Mouse (Mus musculus): Measurements from ENCODE around the gene Acat3.
A peak's percentile ranks its signal among the peaks of the same experiment; 100 is the strongest.
"Not testable (repeated sequence)": the region's sequence is repeated elsewhere in the genome, so short reads cannot be mapped to it uniquely, and the experiment has no call there.

Acat3 gene

DNA sequence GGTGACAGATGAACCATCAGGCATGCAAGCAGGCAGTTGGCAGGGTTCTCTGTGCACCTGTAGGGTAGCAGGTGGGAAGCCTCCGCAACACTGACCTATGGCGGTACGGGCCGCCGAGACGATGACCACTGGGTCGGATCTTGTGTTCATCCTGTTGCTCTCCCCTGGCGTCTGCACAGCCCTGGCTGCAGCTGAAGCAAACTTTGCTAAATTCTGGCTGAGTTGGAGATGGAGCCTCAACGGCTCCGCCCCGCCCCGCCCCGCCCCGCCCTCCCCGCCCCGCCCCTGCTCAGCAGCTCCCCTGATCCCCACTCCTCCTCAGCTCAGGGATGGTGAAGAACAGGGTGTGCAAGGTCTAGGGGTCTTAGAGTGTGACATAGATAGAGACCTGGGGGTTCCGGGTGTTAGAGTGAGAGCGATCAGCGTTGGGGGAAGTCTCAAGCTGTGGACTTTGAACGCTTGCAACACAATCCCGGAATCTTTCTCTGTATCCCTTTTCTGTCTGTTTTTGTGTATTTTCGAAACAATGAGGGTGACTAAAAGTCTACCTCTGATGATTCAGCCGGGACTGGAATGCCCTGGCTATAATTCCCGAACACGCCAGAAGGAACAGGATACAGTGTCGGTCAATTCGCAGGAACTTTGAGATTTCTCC is at the start of gene Acat3:
Acat3 (minus strand) TSS at position 450 of the 655 bp plus-strand sequence.
- DNase-seq, result no peak

DNA sequence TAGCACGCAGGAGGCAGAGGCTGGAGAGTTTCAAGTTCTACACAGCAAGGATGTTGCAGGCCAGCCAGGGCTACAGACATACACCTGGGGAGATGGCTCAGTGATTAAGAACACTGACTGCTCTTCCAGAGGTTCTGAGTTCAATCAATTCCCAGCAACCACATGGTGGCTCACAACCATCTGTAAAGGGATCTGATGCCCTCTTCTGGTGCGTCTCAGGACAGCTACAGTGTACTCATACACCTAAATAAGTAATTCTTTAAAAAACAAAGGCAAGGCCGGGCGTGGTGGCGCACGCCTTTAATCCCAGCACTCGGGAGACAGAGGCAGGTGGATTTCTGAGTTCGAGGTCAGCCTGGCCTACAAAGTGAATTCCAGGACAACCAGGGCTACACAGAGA is 47.7 kb upstream of the Acat3 start:
- not testable (repeated sequence) for DNase-seq

DNA sequence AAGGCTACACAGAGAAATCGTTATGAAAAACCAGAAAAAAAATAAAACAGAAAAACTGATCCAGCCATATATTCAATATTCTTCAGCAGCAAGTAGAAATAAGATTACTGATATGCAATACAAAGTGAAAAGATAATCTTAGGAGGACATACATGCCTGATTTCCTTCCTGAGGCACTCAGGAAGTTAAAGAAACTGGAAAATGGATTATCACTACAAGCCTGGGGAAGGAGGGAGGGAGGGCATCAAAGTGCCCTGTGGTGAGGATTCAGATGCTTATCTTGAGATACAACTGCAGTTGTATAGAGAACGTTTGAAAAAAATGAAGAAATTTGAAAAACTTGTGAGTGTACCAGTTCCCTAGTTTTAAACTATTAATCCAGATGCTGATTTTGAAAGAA is 43.6 kb upstream of the Acat3 start:
- DNase-seq, result no peak

DNA sequence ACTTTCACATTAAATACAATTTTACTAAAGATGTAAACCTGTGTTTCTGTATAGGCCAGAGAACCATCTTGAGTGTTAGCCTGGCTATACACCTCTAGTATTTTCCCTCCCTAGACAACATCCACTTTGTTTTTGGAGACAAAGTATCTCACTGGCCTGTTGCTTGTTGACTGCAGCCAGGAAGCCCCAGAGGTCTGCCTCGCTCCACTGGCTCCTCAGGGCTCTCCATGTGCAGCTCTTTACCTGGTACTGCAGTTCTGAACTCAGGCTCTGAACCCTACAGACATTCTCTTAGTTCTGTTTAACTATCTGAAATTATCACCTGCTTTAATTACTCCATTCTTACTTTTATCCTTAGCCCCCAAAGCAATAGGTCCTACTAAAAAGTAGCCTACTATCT is 38.1 kb upstream of the Acat3 start:
- no peak for DNase-seq

DNA sequence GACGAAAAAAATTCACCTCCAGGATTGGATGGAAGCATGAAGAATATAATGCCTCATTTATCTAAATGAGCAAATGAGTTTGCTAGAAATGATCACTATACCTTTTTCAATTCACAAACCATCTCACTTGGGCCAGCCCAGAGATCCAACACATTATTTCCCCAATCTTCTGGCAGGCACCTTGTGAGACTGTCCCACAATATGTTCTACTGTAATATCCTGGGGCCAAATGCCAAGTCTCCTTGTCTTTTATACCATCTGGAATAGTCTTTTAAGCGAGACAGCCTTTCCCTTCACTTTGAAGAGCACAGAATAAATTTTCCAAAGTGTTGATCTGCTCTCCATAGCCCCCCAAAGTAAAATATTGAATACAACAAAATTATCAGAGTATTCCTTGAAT is 33.5 kb upstream of the Acat3 start:
- DNase-seq, result no peak

DNA sequence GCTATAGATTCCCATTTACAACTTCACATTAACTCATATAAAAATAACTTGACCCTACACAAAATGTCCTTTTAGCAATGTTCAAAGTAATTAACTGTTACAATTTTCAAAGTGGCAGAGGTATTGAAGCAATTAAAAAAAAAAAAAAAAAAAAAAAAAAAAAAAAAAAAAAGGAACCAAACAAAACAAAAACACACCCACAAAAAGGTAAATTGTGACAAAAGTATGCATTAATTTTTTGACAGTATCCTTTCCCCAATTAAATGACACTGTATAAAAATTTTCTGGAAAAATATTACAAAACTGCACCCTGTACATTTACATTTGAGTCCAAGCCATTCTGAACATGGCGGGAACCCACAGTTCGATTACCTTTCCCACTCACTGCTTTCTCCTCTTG is 26.8 kb upstream of the Acat3 start:
- no peak for DNase-seq

DNA sequence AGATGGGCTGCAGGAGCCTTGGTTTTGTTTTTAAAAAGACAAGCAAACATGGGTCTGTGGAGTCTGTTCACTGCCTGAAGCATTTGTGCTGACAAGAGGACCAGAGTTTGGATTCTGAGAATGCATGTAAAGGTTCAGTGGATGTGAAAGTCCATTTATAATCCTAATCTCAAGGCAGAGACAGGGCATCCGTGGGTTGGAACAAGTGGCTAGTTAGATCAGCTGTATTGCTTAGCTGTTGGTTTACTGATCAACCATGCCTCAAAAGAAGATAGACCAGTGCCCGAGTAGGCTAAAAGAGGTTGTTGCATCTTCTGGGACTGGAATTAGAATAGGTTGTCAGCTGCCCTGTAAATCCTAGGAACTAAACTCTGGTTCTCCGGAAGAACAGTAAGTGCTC is 23.1 kb upstream of the Acat3 start:
- DNase-seq, result no peak

DNA sequence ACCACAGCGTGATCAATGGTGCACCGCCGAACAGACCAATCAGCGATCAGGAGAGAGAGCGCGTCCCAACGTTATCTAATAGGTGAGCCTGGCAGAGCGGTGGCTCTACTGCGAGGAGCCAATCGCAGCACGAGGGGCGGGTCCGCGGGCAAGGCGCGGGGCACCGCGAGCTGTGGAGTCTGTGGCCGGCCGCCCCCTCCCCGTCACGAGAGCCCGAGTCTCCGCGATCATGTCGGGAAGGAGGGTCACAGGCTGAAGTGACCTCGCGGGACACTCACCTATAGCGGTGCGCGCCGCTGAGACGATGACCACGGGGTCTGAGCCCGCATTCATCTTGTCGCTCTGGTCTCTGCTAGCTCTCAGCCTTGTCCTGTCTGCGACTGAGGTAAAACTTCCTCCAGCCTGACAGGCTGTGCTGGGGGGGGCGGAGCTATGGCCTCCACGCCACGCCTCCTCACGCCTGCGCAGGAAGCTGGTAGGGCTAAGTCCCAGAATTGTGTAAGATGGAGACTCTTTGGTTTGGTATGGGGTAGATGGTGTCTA is 20.0 kb upstream of the Acat3 start, which contains the start of gene Acat2:
Acat2 (minus strand) TSS at position 417 of the 543 bp plus-strand sequence.
- DNase-seq, result peak; percentile 96

DNA sequence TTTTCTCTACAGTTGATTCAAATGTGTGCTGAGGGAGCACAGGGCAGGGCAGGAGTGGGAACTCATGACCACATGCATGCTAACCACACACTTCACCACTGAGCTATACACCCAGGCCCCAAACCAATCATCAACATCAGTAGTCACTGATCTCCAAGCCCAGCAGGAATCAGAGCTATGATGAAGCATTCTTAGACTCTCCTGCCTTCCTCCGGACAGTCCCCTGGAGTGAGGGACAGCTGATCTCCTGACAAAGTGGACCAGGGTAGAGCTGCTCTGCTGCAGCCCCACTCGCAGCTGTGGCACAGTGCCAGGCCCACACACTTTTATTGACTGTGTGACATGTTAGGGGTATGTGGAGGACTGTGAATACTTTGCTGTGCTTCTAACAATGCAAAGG is 19.0 kb upstream of the Acat3 start:
- DNase-seq, result not testable (repeated sequence)

DNA sequence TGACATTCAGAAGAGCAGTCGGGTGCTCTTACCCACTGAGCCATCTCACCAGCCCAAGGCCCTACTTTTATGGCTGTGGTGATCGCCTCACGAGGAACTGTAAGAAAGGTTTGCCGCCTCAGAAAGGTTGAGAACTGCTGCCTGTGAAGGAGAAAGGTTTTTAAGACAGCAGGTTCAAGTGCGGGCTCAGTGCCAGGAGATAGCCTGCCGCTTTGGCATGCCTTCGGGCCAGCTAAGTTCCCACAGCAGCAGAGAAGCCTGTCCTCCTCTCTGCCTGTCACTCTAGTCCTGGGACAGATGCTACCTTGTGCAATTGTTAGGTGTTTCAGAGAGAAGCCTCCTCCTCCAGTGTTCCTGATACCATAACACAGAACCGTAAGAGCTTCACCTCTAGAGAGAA is 16.3 kb upstream of the Acat3 start:
- DNase-seq, result no peak

DNA sequence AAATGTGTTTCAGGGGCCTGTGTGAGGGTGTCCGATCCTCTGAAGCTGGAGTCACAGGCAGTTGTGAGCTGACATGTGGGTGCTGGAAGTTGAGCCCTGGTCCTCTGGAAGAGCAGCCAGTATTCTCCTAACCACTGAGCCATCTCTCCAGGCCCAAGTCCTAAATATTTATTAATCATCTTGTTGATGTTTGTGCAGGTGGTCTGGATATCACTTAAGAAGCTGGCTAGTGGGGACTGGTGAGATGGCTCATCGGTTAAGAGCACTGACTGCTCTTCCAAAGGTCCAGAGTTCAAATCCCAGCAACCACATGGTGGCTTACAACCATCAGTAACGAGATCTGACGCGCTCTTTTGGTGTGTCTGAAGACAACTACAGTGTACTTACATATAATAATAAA is 9.3 kb upstream of the Acat3 start:
- DNase-seq, result no peak

DNA sequence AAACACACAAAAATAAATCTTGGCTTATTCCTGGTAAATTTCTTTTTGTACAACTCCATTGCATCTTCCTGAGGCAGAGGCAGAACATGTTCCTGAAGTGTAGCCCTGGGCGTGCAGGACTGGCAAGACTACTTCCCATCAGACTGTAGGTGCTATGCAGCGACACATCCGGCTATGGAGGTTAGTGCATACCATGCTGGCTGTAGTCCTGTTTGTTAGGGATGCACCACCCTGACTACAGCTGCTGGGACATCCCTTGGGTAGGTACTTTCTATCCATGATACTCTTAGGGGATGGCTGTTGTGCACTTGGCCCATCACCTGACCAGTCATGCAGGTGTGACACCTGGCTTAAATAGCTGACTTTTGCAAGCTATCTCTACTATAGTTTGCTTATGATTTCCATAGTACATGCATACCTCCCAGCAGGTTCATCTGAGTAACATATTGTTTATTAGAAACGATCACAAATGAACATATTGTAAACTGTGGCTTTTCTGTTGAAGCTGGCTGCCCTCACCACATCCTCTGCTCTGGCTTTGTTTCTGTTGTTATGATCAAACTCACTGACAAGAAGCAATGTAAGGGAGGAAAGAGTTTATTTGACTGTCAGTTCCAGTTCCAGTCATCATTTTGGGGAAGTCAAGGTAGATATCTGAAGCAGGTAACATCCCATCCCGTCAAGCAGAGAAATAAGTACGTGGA is 2.2 kb upstream of the Acat3 start:
- no peak for DNase-seq

DNA sequence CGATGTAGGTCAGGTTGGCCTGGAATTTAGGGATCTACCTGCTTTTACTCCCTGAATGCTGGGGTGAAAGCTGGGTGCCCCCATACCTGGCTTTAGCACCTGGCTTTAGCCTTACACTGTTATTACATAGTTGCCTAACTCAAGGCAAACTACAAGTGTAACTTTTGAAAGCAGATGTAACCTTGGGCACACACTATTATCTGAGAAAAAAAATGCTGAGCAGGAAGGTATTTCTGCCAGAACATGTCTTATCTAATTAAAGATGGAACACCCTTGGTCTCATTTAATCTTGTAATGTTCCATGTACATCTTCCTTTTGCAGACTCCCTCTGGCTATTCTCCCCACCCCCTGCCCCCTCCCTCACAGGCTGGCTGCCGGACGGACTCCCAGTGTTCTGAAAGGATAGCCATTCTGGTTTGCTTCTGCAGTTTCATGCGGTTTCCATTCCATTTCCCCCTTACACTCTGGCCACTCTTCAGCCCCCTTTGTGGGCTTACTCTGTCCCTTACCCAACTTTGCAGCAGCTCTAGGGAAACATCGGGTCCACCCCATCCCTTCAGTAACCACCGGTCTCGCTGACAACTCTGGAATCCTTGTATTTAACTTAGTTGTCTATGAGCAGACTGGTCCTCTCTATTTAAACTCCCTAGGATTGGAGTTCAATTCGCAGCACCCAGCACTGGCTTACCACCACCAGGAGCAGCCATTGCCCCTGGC is 1.3 kb upstream of the Acat3 start:
- no peak for DNase-seq

DNA sequence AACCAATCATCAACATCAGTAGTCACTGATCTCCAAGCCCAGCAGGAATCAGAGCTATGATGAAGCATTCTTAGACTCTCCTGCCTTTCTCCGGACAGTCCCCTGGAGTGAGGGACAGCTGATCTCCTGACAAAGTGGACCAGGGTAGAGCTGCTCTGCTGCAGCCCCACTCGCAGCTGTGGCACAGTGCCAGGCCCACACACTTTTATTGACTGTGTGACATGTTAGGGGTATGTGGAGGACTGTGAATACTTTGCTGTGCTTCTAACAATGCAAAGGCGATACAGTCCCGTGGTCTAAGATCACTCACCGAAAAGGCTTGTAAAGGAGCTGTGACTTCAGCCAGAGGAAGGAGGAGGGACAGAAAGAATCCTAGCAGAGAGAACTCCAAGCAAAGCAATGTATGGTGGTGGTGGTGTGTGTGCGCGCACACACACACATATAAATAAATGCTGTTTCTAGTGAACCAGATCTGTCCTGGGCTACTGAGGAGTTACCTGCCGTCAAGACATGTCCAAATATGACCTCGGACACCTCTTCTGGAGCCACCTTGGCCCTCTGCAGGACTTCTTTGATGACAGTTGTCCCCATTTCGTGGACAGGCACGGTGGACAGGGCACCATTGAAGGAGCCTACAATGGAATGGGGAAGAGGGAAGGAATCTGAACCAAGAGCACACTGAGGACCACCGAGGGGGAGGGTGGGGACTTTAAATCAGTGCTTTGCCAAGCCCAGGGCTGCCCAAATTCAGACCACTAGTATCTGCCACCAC is 837 bp downstream of the Acat3 start:
- DNase-seq, result not testable (repeated sequence)

DNA sequence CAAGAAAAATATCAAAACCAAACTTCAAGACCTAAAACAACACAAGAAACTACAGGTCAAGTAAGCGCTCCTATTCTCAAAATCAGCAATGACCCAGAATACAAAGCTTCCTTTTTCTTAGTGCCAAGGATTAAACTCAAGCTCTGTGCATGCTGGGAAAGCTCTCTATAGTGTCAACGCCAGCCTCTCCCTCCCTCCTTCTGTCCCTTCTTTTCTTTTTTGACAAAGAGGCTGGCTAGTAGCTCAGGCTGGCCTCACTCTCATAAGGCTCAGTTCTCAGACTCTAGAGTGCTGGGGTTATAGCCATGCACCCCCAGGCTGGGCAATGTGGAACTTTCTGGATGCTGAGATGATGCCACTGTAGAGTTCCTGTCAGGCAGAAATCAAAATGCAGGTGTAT is 2.3 kb downstream of the Acat3 start:
- DNase-seq, result no peak

DNA sequence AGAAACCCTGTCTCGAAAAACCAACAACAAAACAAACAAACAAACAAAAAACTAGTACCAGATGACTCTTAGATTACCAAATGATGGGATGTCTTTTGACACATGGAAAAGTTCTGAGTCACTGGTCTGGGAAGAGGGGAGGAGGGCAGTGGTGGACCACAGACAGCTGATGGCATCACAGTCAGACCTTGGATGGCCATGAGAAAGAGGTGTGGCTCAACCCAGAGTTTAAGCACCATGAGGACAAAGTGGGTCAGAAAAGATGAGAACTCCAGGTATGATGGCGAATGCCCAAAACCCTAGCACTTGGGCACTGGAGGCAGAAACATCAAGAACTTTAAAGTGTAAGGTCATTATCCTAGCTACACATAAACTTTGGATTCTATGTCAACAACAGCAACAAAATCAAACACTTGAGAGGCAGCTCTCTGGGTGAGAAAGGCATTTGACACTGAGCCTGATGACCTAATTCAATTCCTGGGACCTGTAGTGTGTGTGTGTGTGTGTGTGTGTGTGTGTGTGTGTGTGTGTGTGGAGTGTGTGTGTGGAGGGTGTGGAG is 2.9 kb downstream of the Acat3 start:
- DNase-seq, result no peak

DNA sequence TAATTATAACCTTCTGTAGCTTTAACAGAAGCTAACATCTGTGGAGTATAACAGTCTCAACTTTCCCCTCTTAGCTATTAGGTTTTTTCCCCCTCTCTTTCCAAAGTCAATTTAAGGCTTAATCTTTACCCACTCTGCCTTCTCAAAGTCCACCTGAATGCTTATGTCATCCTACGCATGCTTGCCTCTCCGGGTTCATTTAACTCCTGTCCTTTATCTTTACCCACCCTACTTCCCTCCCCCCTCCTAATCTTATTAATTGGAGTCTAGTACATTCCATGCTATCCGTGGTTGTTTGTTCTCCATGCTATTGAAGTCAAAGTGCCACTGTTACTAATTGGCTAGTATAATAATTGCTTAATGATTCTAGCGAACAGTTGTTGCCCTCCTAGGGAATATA is 4.7 kb downstream of the Acat3 start:
- DNase-seq, result no peak

DNA sequence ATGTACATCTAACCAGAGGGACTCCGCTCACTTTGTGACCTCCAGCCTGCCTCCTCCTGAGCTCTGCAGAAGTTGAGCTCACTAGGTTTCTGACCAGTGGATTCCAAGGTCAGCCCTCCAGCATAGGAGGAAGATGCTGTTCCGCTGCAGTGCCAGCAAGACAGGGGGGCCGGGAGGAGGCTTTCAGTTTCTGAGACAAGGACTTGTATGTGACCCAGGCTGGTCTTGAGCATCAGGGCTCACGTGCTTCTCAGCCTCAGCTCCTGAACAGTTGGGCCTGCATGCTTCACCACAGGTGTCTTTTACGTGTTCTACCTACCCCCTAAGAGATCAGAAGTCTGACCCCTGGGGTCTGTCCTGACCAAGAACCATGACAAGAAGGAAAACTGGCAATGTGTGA is 8.8 kb downstream of the Acat3 start:
- not testable (repeated sequence) for DNase-seq

DNA sequence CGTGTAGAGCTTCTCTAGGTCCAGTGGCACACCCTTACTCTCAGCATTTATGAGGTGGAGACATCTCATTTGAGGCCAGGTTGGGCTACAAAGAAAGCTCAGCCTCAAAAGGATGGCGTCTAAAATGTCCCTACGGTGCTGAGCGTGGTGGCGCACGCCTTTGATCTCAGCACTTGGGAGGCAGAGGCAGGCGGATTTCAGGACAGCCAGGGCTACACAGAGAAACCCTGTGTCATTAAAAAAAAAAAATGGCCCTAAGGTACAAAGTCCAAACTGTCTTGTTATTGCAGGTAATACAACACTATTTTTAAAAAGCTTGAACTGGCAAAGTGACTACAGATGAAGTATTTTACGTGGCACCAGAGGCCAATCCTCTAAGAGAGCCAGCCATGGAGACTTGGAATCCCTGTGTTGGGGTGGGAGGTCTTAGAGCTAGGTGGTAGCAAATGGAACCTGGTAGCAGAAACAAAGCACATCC is 14.7 kb downstream of the Acat3 start:
- no peak for DNase-seq

DNA sequence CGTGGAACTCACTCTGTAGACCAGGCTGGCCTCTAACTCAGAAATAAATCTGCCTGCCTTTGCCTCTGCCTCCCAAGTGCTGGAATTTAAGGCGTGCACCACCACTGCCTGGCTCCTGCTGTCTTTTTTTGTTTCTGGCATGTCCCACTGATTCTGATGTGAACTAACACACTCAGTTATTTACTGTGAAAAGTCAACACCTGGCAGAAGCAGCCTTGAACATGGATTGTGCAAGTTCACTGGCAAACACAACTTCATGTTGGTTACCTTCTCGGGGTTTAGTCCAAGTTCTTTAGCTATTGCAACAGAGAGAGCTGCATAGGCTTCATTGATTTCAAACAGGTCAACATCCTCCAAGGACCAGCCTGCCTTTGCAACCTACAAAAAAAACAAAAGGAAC is 15.4 kb downstream of the Acat3 start:
- no peak for DNase-seq

DNA sequence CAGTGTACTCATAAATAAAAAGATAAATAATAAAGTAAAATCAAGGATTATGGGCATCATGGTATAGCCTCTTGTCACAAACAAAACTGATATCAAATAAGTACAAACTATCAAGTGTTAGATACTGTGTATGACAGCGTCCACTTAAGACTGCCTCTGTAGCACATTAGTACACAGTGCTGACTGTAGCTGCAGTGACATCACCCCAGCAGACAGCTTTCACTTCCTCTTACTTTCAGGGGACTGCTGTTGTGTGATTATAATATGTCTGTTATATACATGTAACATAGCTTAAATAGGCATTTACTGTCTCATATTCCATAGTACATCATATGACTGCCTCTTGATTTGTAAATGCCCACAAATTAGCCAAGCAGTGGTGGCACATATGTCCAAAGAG is 19.3 kb downstream of the Acat3 start:
- DNase-seq, result no peak

DNA sequence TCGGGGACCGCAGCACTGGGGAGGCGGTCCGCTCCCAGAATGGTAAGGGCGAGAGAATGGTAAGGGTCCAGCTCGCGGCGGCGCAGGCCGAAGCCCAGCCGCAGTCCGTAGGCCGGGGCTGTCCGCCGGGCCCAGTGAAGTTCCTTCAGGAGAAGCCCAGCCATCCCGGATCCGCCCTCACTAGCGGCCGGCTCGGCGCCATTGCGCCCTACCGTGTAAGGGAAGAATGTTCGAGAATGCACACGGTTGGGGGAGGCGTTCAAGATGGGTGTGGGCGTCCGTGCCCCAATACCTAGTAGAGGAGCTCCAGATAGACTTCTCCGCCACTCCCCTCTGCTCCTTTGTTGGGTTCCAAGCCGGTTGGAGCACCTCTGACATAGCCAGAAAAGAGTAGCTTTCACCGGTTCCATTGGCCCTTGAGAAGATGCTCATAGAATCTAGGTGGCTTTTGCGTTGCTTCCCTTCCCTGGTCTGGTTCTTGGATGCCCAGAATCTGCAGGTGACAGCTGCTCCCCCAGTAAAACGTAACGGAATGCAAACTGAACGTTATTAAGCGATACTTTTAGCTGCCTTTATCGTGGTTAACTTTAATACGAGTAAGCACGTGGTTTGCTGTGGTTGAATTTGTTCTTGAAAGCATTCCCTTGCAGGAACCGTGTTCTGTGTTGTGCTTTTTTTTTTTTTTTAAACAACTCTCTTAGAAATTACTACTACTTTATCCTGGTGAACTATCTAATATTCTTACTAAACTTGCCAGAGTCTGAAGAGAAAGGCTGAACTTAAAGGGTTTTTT is 23.6 kb downstream of the Acat3 start:
- peak; percentile 50 for DNase-seq
